Mouse (Mus musculus) midbrain, embryonic 10.5 days (tissue): Measurements from ENCODE around the gene Sp3. TPM values are rescaled to one million over a fixed set of nuclear protein-coding genes. Genes with fewer than 3 reads are reported as not detected.

Source experiments
- DNase-seq: peaks from one replicate; pipeline ENCODE4 v3.0.0-alpha.2; 2017; ENCODE audit warnings: low spot score
- H3K27ac ChIP-seq: fragments of 300-500 bp; sonication (generic); replicated peaks from 2 replicates; pipeline ENCODE4 v1.5.1; 2016; ENCODE audit warnings: mild to moderate bottlenecking
- H3K27me3 ChIP-seq: fragments of 300-500 bp; sonication (generic); 2 replicates; pipeline ENCODE4 v1.6.1; 2016; ENCODE audit warnings: low read depth, mild to moderate bottlenecking; ENCODE audit not compliant: poor library complexity, severe bottlenecking
- H3K36me3 ChIP-seq: fragments of 300-500 bp; sonication (generic); 2 replicates; pipeline ENCODE4 v1.6.1; 2016; ENCODE audit warnings: mild to moderate bottlenecking, moderate library complexity
- H3K4me1 ChIP-seq: fragments of 300-500 bp; sonication (generic); 2 replicates; pipeline ENCODE4 v1.6.1; 2016
- H3K4me3 ChIP-seq: fragments of 300-500 bp; sonication (generic); 2 replicates; pipeline ENCODE4 v1.5.1; 2016; ENCODE audit warnings: mild to moderate bottlenecking, moderate library complexity
- H3K9me3 ChIP-seq: fragments of 300-500 bp; sonication (generic); replicated peaks from 2 replicates; pipeline ENCODE4 v1.6.1; 2016; ENCODE audit warnings: mild to moderate bottlenecking
- WGBS: fragments of 180-500 bp; shearing (Covaris S2); methylation state at CpG from one replicate; pipeline ENCODE4 v1.1.7; 2016; 5-methylcytosine and 5-hydroxymethylcytosine counted together
- polyA plus RNA-seq: library from polyadenylated mRNA; unstranded; fragments of >200 nt; fragmentation: Nextera tagmentation; extraction: Ambion mirVana; gene quantifications from 2 replicates; pipeline ENCODE4 v1.2.1, GENCODE M21; 2016

The Sp3 gene
- polyA plus RNA-seq, 1 experiment from 2014 or later, result 43.2 TPM

DNA sequence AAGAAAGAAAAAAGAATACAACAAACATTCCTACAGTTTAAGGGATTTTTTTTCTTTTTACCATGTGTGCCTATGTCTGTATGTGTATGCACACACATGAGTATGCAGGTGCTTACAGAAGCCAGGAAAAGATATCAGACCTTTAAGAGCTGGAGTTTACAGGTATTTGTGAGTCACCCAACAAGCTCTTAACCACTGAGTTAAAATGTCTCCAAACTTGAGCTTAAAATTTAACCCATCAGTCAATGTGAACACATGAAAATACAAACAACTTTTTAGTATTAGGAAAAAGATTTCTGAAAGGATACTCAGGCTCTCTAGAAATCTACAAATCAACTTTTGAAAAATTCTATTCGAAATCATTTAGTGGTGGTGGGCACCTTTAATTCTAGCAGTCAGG, 11.7 kb downstream of the Sp3 start:
- Histone ChIP-seq H3K9me3 (no peaks in the 10 kb centered on the region), H3K27me3 (no peaks in the 10 kb centered on the region), H3K4me1 (no peaks in the 10 kb centered on the region), H3K4me3 (no peak overlapping the region), H3K27ac (no peak overlapping the region), H3K36me3 (peaks cover 78% of the 10 kb centered on the region)
- WGBS, result 90% methylated on average over 1 of the region's 1 CpGs
- no peak for DNase-seq

GRCm38 (mm10) chr2:72965450-72965849, 14.8 kb downstream of the Sp3 start:
- Histone ChIP-seq H3K4me3 (no peak overlapping the region), H3K4me1 (no peaks in the 10 kb centered on the region), H3K27ac (no peak overlapping the region), H3K27me3 (no peaks in the 10 kb centered on the region), H3K9me3 (no peaks in the 10 kb centered on the region), H3K36me3 (peaks cover 89% of the 10 kb centered on the region)
- DNase-seq, result no peak
- 92% methylated on average over 2 of the region's 2 CpGs for WGBS

- no peaks in the 10 kb centered on the region; the same call in 1 of the 2 replicates for H3K9me3 ChIP-seq
- peaks cover 96% of the 10 kb centered on the region for H3K36me3 ChIP-seq
- no peak for DNase-seq
- no peaks in the 10 kb centered on the region for H3K4me1 ChIP-seq
- whole genome bisulfite sequencing, result 97% methylated on average over 3 of the region's 3 CpGs
- no peak overlapping the region for H3K4me3 ChIP-seq
- no peaks in the 10 kb centered on the region for H3K27me3 ChIP-seq
- H3K27ac ChIP-seq, result no peak overlapping the region
Measured at GRCm38 (mm10) chr2:72956415-72956814, 23.8 kb downstream of the Sp3 start.

GRCm38 (mm10) chr2:72952979-72953378, 27.3 kb downstream of the Sp3 start:
- Histone ChIP-seq H3K27me3 (no peaks in the 10 kb centered on the region), H3K9me3 (no peaks in the 10 kb centered on the region; the same call in 1 of the 2 replicates), H3K4me3 (no peak overlapping the region), H3K36me3 (peaks cover 94% of the 10 kb centered on the region), H3K4me1 (no peaks in the 10 kb centered on the region), H3K27ac (no peak overlapping the region)
- DNase-seq, result no peak
- WGBS, result 95% methylated on average over 3 of the region's 3 CpGs

- 23% methylated on average over 1 of the region's 1 CpGs for WGBS
- peaks cover 2% of the 10 kb centered on the region; the same call in 1 of the 2 replicates for H3K4me1 ChIP-seq
- no peaks in the 10 kb centered on the region for H3K27me3 ChIP-seq
- no peak for DNase-seq
- no peak overlapping the region for H3K27ac ChIP-seq
- no peaks in the 10 kb centered on the region for H3K9me3 ChIP-seq
- H3K4me3 ChIP-seq, result no peak overlapping the region
- peaks cover 49% of the 10 kb centered on the region for H3K36me3 ChIP-seq
Measured at GRCm38 (mm10) chr2:72935937-72936336, 44.3 kb downstream of the Sp3 start.

- H3K4me3 ChIP-seq, result no peak overlapping the region
- H3K27me3 ChIP-seq, result no peaks in the 10 kb centered on the region
- peaks cover 2% of the 10 kb centered on the region; the same call in 1 of the 2 replicates for H3K4me1 ChIP-seq
- no peak overlapping the region for H3K27ac ChIP-seq
- no peaks in the 10 kb centered on the region for H3K9me3 ChIP-seq
- DNase-seq, result no peak
- peaks cover 16% of the 10 kb centered on the region for H3K36me3 ChIP-seq
Measured at GRCm38 (mm10) chr2:72932186-72932585, 48.1 kb downstream of the Sp3 start.

DNA sequence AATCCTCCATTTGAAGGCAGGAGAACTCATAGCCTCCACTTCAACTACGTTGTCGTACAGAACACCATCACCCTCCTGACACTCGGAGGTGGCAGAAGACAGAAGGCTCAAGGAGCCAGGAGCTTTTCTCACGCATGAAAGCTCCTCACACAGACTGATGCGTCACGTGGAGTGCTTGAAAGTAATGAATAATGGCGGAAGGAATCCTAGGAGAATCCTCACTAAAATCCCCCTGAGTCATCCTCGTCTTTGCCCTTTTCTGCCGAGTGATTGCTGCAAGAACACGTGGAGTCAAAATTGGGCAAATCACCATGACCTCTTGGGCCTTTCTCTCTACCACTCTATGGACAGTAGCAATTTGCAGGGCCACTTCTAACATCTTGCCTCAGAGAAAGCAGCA, 55.3 kb downstream of the Sp3 start:
- H3K36me3 ChIP-seq, result no peaks in the 10 kb centered on the region
- H3K27me3 ChIP-seq, result no peaks in the 10 kb centered on the region
- no peaks in the 10 kb centered on the region for H3K4me1 ChIP-seq
- WGBS, result 90% methylated on average over 10 of the region's 10 CpGs
- no peak overlapping the region for H3K4me3 ChIP-seq
- no peaks in the 10 kb centered on the region for H3K9me3 ChIP-seq
- no peak for DNase-seq
- H3K27ac ChIP-seq, result no peak overlapping the region

DNA sequence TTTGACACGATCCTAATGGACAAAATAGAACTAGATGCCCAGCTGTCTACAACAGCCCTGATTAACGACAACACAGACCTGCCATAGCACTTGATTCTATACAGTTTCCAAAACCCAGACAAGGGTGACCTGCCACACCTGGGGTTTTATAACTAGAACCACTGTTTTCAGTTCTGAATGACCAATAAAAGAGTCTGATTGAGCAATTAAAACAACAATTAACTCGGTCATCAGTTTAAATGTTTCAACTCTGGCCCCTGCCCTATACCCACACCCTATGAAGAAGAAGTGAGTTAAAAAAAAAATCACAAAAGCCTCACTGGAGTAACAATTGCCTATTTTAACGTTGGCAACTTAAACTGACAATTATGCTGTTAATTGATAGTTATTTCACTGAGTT, 64.1 kb downstream of the Sp3 start:
- Histone ChIP-seq H3K9me3 (no peaks in the 10 kb centered on the region), H3K27me3 (no peaks in the 10 kb centered on the region), H3K36me3 (no peaks in the 10 kb centered on the region), H3K4me1 (no peaks in the 10 kb centered on the region), H3K4me3 (no peak overlapping the region), H3K27ac (no peak overlapping the region)
- no peak for DNase-seq
- 85% methylated on average over 4 of the region's 4 CpGs for WGBS

DNA sequence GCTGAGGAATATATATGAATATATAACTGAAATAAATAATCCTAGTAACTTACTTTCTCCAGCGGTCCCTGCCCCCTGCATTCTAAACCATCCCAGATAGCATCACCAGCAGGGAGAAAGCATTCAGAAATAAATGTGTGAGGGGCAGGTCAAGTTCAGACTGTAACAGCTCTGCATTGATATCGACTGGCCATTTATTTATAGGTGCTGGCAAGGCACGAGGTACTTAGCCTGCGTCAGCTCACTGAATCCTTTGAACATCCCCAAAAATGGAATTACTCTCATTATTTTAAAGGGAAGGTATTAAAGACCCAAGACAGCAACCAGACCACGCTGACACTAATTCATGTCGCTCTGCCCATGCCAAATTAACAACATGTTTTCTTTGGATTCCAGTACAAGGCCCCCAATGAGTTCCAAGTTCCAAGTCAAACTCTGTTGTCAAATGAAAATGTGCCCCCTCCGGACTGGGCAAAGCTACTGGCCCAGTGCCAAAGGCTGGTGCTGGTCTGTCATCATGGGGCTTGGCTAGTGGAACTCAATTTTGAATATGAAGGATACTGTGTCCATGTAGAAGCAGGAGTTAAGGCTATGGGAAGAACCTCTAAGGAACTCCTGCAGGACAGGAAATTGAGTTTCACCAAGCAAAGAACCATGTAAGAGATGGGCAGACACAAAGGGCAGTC, 64.9 kb downstream of the Sp3 start:
- Histone ChIP-seq H3K9me3 (no peaks in the 10 kb centered on the region), H3K36me3 (no peaks in the 10 kb centered on the region), H3K27ac (no peak overlapping the region), H3K27me3 (no peaks in the 10 kb centered on the region), H3K4me1 (no peaks in the 10 kb centered on the region), H3K4me3 (no peak overlapping the region)
- 91% methylated on average over 7 of the region's 7 CpGs for WGBS
- DNase-seq, result no peak

DNA sequence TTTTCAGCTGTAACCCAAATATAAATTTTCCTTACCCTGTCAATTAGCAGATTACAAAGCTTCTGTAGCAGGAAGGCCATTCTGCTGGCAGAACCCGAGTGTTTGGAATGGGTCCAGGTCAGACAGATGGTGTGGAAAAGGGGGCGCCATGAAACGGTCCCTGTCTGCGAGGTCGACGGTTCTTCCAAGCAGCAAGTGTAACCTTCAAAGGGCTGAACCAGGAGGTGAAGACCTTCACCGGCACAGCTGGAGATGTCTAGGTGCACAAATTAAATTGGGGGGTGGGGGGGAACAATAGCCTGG, 66.8 kb downstream of the Sp3 start:
- 95% methylated on average over 7 of the region's 7 CpGs for WGBS
- no peak for DNase-seq
- Histone ChIP-seq H3K9me3 (no peaks in the 10 kb centered on the region), H3K27me3 (no peaks in the 10 kb centered on the region), H3K27ac (no peak overlapping the region), H3K4me3 (no peak overlapping the region), H3K4me1 (no peaks in the 10 kb centered on the region), H3K36me3 (no peaks in the 10 kb centered on the region)

GRCm38 (mm10) chr2:72912708-72913457, 67.4 kb downstream of the Sp3 start:
- 96% methylated on average over 11 of the region's 11 CpGs for WGBS
- Histone ChIP-seq H3K9me3 (no peaks in the 10 kb centered on the region), H3K27me3 (no peaks in the 10 kb centered on the region), H3K36me3 (no peaks in the 10 kb centered on the region), H3K4me3 (no peak overlapping the region), H3K4me1 (no peaks in the 10 kb centered on the region), H3K27ac (no peak overlapping the region)
- no peak for DNase-seq

DNA sequence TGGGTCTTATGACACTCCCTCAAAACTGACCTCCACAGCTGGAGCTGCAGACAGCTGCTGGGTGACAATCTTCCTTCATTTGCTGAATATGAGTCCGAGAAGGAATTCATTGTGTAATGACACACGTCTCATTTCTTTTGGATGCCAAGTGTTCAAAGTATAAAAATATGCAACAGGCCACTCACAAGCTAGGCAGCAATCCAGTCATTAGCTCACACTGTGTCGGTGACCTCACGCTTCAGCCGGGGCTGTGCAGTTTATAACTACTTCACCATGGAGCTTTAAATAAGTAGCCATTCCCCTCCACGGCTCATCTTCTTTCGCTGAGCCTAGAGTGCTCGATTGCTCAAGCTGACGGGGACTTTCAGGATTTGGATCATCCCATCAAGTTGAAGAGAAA, 68.7 kb downstream of the Sp3 start:
- no peak for DNase-seq
- 93% methylated on average over 9 of the region's 9 CpGs for WGBS
- Histone ChIP-seq H3K27ac (no peak overlapping the region), H3K27me3 (no peaks in the 10 kb centered on the region), H3K4me3 (no peak overlapping the region), H3K4me1 (0 out of 2 replicates have a peak, but pooled peaks cover 2% of the 10 kb centered on the region), H3K36me3 (no peaks in the 10 kb centered on the region), H3K9me3 (no peaks in the 10 kb centered on the region)

- DNase-seq, result no peak
- Histone ChIP-seq H3K9me3 (no peaks in the 10 kb centered on the region), H3K27ac (no peak overlapping the region), H3K4me1 (0 out of 2 replicates have a peak, but pooled peaks cover 2% of the 10 kb centered on the region), H3K36me3 (no peaks in the 10 kb centered on the region), H3K27me3 (no peaks in the 10 kb centered on the region), H3K4me3 (no peak overlapping the region)
- 74% methylated on average over 4 of the region's 4 CpGs for WGBS
Measured at GRCm38 (mm10) chr2:72909046-72909445, 71.2 kb downstream of the Sp3 start.
